Mouse (Mus musculus) MEL (cell line): Measurements from ENCODE around the gene Vac14.

Experiments used
- CHD2 ChIP-seq: IDR thresholded peaks from 2 replicates; pipeline ENCODE4 v1.6.1; 2011; ENCODE audit warnings: low read length, improper control_type of control experiment
- CTCF ChIP-seq, 3 experiments: IDR thresholded peaks in 2 of 3; conservative IDR thresholded peaks in 1 of 3; 2 replicates each; pipeline ENCODE4 v1.5.1; 2011 to 2012; ENCODE audit warnings: low read length in 3 of 3, low read depth in 2 of 3, mild to moderate bottlenecking in 2 of 3, improper control_type of control experiment in 1 of 3, inconsistent platforms in 1 of 3, mixed read lengths in 1 of 3, moderate library complexity in 1 of 3; ENCODE audit not compliant: control insufficient read depth in 1 of 3, insufficient read depth in 1 of 3, poor library complexity in 1 of 3, severe bottlenecking in 1 of 3
- EP300 ChIP-seq, 2 experiments: IDR thresholded peaks; 2 replicates each; pipeline ENCODE4 v1.6.1; 2011; ENCODE audit warnings: improper control_type of control experiment in 2 of 2, low read length in 2 of 2, low read depth in 1 of 2, mild to moderate bottlenecking in 1 of 2
- MEF2A ChIP-seq: IDR thresholded peaks from 2 replicates; pipeline ENCODE4 v1.6.1; 2014; ENCODE audit warnings: low read depth, mild to moderate bottlenecking, inconsistent platforms, low read length, improper control_type of control experiment; ENCODE audit not compliant: poor library complexity, insufficient replicate concordance, severe bottlenecking; ENCODE audit errors: extremely low read depth
- NELFE ChIP-seq: IDR thresholded peaks from 2 replicates; pipeline ENCODE4 v1.6.1; 2011; ENCODE audit warnings: low read depth, low read length, improper control_type of control experiment
- POLR2A ChIP-seq, 2 experiments: IDR thresholded peaks; 2 replicates each; pipeline ENCODE4 v1.6.1; 2011 to 2012; ENCODE audit warnings: low read length in 2 of 2, mild to moderate bottlenecking in 2 of 2, control low read depth in 1 of 2, improper control_type of control experiment in 1 of 2, low read depth in 1 of 2, moderate library complexity in 1 of 2; ENCODE audit not compliant: control insufficient read depth in 1 of 2, insufficient read depth in 1 of 2, poor library complexity in 1 of 2
- RAD21 ChIP-seq: IDR thresholded peaks from 2 replicates; pipeline ENCODE4 v1.6.1; 2011; ENCODE audit warnings: mild to moderate bottlenecking, low read depth, low read length, improper control_type of control experiment
- SIN3A ChIP-seq: IDR thresholded peaks from 2 replicates; pipeline ENCODE4 v1.6.1; 2012; ENCODE audit warnings: low read length, improper control_type of control experiment, inconsistent platforms
- TAL1 ChIP-seq: IDR thresholded peaks from 2 replicates; pipeline ENCODE4 v1.6.1; 2012; ENCODE audit warnings: mild to moderate bottlenecking, inconsistent platforms, low read length, moderate library complexity, mixed read lengths

DNA sequence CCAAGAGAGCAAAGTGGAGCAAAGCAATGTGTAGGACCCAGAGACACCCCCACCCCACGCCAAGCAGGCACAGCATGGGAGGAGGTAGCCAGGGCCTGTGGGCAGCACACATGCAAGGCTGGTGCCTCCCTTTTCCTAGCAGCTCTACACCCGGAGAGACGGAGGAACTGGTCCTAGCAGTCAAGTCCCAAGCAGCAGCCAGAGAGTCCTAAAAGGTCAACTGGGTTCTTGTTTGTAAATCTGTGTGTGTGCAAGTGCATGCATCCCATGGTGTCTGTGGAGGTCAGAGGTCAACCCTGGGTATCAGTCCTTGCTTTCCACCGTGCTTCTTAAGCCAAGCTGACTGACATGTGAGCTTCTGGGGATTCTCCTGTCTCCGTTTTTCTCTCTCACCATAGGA lies 75.8 kb downstream of the Vac14 start:
- no peak for TF ChIP-seq CTCF (IDR thresholded peaks at IDR 0.05 in 2 of 3, conservative IDR thresholded peaks at IDR 0.05 in 1 of 3; ENCODE audit: control insufficient read depth in 1 of 3, insufficient read depth in 1 of 3, low read depth in 2 of 3, low read length in 3 of 3, poor library complexity in 1 of 3, severe bottlenecking in 1 of 3)
- no peak for TF ChIP-seq CHD2
- TF ChIP-seq POLR2A (IDR thresholded peaks at IDR 0.05; ENCODE audit: control insufficient read depth in 1 of 2, insufficient read depth in 1 of 2, low read depth in 1 of 2, low read length in 2 of 2, poor library complexity in 1 of 2): no peak
- TF ChIP-seq MEF2A: no peak
- no peak for TF ChIP-seq NELFE
- TF ChIP-seq TAL1: no peak
- no peak for TF ChIP-seq RAD21
- TF ChIP-seq SIN3A: no peak
- no peak for TF ChIP-seq EP300 (IDR thresholded peaks at IDR 0.05; ENCODE audit: low read depth in 1 of 2, low read length in 2 of 2)
